20 mouse cellular contexts compared by ENCODE assay signal in the genomic region with DNA sequence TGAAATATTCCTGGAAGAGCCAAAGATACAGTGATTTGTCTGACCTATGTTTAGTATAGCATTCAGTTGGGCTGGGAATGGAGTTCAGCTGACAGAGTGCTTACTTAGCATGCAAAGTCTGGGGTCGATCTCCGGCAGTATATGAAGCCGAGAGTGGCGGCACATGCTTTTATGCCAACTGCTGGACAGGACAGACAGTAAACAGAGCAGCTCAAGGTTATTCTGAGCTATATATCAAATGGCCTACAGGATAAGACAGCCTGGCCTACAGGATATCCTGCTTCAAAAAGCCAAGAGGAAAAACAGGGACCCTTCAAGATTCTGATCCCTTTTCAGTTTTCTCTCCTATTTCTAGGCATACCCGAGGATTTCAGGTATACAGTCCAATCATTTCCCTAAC. TPM values are rescaled to one million over a fixed set of nuclear protein-coding genes. Genes with fewer than 3 reads are reported as not detected.
DNase-seq lines count a peak whose midpoint lies in the region; ATAC-seq and TF ChIP-seq lines count a peak whose summit lies in the region.
"Had no signal": no experiment of that assay in that cellular context is flagged by ENCODE, and none has a peak within 500 bp of the region (broad histone marks: within the 10 kb centered on the region; RNA-seq: fewer than 3 reads in every experiment).

No protein-coding gene starts in this region.

- H3K4me1 ChIP-seq in heart, embryonic 12.5 days (replicated peaks): peaks cover 49% of the 10 kb centered on the region
- peaks cover 26% of the 10 kb centered on the region for H3K4me1 ChIP-seq in heart, embryonic 16.5 days (ENCODE audit: control insufficient read depth, insufficient read depth, low read length)
- H3K4me1 ChIP-seq in olfactory bulb, adult 2 months (ENCODE audit: control insufficient read depth, insufficient read depth, low read length): peaks cover 9% of the 10 kb centered on the region; the same call in 1 of the 2 replicates
- 0 out of 2 replicates have a peak, but pooled peaks cover 3% of the 10 kb centered on the region for H3K4me1 ChIP-seq in stomach, embryonic 15.5 days
- H3K4me1 ChIP-seq: embryonic facial prominence, embryonic 10.5 days; hindbrain, embryonic 13.5 days had no signal

- H3K4me3 ChIP-seq in heart, embryonic 12.5 days: no peak overlapping the region
- H3K4me3 ChIP-seq in heart, embryonic 16.5 days (ENCODE audit: low read length): no peak overlapping the region
- no peak overlapping the region for H3K4me3 ChIP-seq in olfactory bulb, adult 2 months (ENCODE audit: insufficient read depth, low read depth, low read length)
- no peak overlapping the region for H3K4me3 ChIP-seq in stomach, embryonic 15.5 days (replicated peaks)
- H3K4me3 ChIP-seq: embryonic facial prominence, embryonic 10.5 days; forebrain, embryonic 13.5 days; hindbrain, embryonic 13.5 days had no signal

- ATAC-seq in heart, embryonic 12.5 days (ENCODE audit: insufficient number of reproducible peaks, low FRiP score): peak; percentile 63; the same call in 1 of the 2 replicates
- ATAC-seq in heart, embryonic 16.5 days (replicated peaks; ENCODE audit: extremely low read depth, insufficient read depth, low FRiP score): no peak; the same call in 1 of the 2 replicates
- 0 out of 2 replicates have a peak, but pooled peaks have one; percentile 27 for ATAC-seq in stomach, embryonic 15.5 days (ENCODE audit: insufficient read depth, low FRiP score, low read depth)
- ATAC-seq: activated CD4-positive, CD25-positive, alpha-beta regulatory T cell, adult 4 months; forebrain, embryonic 13.5 days; hindbrain, postnatal 0 days; Patski had no signal

- no peak overlapping the region for H3K9ac ChIP-seq in heart, embryonic 12.5 days
- no peak overlapping the region for H3K9ac ChIP-seq in heart, embryonic 16.5 days (ENCODE audit: low read length)
- H3K9ac ChIP-seq in stomach, embryonic 15.5 days: no peak overlapping the region
- H3K9ac ChIP-seq: forebrain, embryonic 13.5 days; hindbrain, embryonic 13.5 days had no signal

- DNase-seq in heart, postnatal 4 days: no peak
- DNase-seq in heart, adult 18-20 months: no peak
- DNase-seq in neural tube, embryonic 10.5 days (ENCODE audit: extremely low spot score, low spot score): no peak
- DNase-seq: adrenal gland, postnatal 36 days; cerebellum, adult 2 months; cerebellum, postnatal 10 days; gastrocnemius, postnatal 36 days; heart, adult 11 months; kidney, adult 11 months had no signal

- 42% methylated on average over 5 of the region's 5 CpGs for WGBS in heart, embryonic 12.5 days
- WGBS in heart, embryonic 16.5 days: 40% methylated on average over 5 of the region's 5 CpGs
- WGBS in olfactory bulb, adult 2 months: 58% methylated on average over 5 of the region's 5 CpGs
- WGBS in stomach, embryonic 15.5 days: 62% methylated on average over 5 of the region's 5 CpGs

- H3K27ac ChIP-seq in heart, embryonic 12.5 days (ENCODE audit: poor library complexity, severe bottlenecking): peak overlapping the region; percentile 60
- peak overlapping the region; percentile 12 for H3K27ac ChIP-seq in heart, embryonic 16.5 days (ENCODE audit: low read length)
- 0 out of 2 replicates have a peak overlapping the region, but pooled peaks have one; percentile 64 for H3K27ac ChIP-seq in olfactory bulb, adult 2 months (ENCODE audit: insufficient read depth, low read depth, low read length)
- H3K27ac ChIP-seq in stomach, embryonic 15.5 days: no peak overlapping the region
- H3K27ac ChIP-seq: embryonic facial prominence, embryonic 10.5 days; forebrain, embryonic 13.5 days; hindbrain, embryonic 13.5 days; hindbrain, postnatal 0 days had no signal

- TF ChIP-seq POLR2A in olfactory bulb, adult 2 months (IDR thresholded peaks at IDR 0.05; ENCODE audit: insufficient read depth, low read depth, low read length): no peak

- H3K9me3 ChIP-seq in heart, embryonic 12.5 days (replicated peaks): no peaks in the 10 kb centered on the region
- H3K9me3 ChIP-seq in heart, embryonic 16.5 days (replicated peaks; ENCODE audit: control insufficient read depth, low read length): no peaks in the 10 kb centered on the region
- H3K9me3 ChIP-seq in stomach, embryonic 15.5 days: no peaks in the 10 kb centered on the region
- H3K9me3 ChIP-seq: embryonic facial prominence, embryonic 10.5 days; forebrain, embryonic 13.5 days; hindbrain, embryonic 13.5 days had no signal

- no peak overlapping the region for H3K4me2 ChIP-seq in heart, embryonic 12.5 days
- no peak overlapping the region for H3K4me2 ChIP-seq in heart, embryonic 16.5 days (ENCODE audit: low read depth, low read length)
- no peak overlapping the region for H3K4me2 ChIP-seq in stomach, embryonic 15.5 days
- H3K4me2 ChIP-seq: forebrain, embryonic 13.5 days; hindbrain, embryonic 13.5 days had no signal

- TF ChIP-seq CTCF in olfactory bulb, adult 2 months (IDR thresholded peaks at IDR 0.05; ENCODE audit: insufficient read depth, low read depth, low read length): no peak

- peaks cover 88% of the 10 kb centered on the region for H3K36me3 ChIP-seq in heart, embryonic 12.5 days
- peaks cover 84% of the 10 kb centered on the region for H3K36me3 ChIP-seq in heart, embryonic 16.5 days (ENCODE audit: control insufficient read depth, insufficient read depth)
- peaks cover 69% of the 10 kb centered on the region for H3K36me3 ChIP-seq in stomach, embryonic 15.5 days

- H3K27me3 ChIP-seq in heart, embryonic 12.5 days (replicated peaks): no peaks in the 10 kb centered on the region
- H3K27me3 ChIP-seq in heart, embryonic 16.5 days (ENCODE audit: control insufficient read depth, insufficient read depth, low read length): no peaks in the 10 kb centered on the region
- H3K27me3 ChIP-seq in stomach, embryonic 15.5 days (replicated peaks): no peaks in the 10 kb centered on the region
- H3K27me3 ChIP-seq: CH12.LX; forebrain, embryonic 13.5 days; hindbrain, embryonic 13.5 days; Patski had no signal

RNA-seq across cellular contexts. Expression of gene Atp2a2, which starts 30.4 kb away (rescaled TPM):
- 414 and 424 TPM in 2 replicates for polyA plus RNA-seq in heart, embryonic 12.5 days (2016; fragmentation: Nextera tagmentation; extraction: Ambion mirVana)
- 1,000 to 10,000 TPM; 5,023 to 5,799 TPM for total RNA-seq in heart, postnatal 4 days (2021)
- 306 and 316 TPM in 2 replicates for polyA plus RNA-seq in heart, embryonic 16.5 days (2015; fragmentation: Nextera tagmentation; extraction: Ambion mirVana)
- over 10,000 TPM; 12,284 to 12,648 TPM for total RNA-seq in heart, adult 18-20 months (2021)
- 113 and 352 TPM in 2 replicates for polyA plus RNA-seq in olfactory bulb, adult 2 months (2012; ENCODE audit: insufficient read depth, insufficient read length, low replicate concordance, missing spikeins)
- polyA plus RNA-seq in stomach, embryonic 15.5 days (2015; fragmentation: Nextera tagmentation; extraction: Ambion mirVana): 33.5 and 35.7 TPM in 2 replicates

RNA-seq across cellular contexts. Expression of gene Anapc7, which starts 50.2 kb away (rescaled TPM):
- 32.0 and 35.4 TPM in 2 replicates for polyA plus RNA-seq in heart, embryonic 12.5 days (2016; fragmentation: Nextera tagmentation; extraction: Ambion mirVana)
- 10 to 100 TPM; 47.0 to 48.7 TPM for total RNA-seq in heart, postnatal 4 days (2021)
- polyA plus RNA-seq in heart, embryonic 16.5 days (2015; fragmentation: Nextera tagmentation; extraction: Ambion mirVana): 39.4 and 40.2 TPM in 2 replicates
- total RNA-seq in heart, adult 18-20 months (2021): 10 to 100 TPM; 31.8 to 32.4 TPM
- polyA plus RNA-seq in olfactory bulb, adult 2 months (2012; ENCODE audit: insufficient read depth, insufficient read length, low replicate concordance, missing spikeins): not detected in 2 replicates
- 37.7 and 41.1 TPM in 2 replicates for polyA plus RNA-seq in stomach, embryonic 15.5 days (2015; fragmentation: Nextera tagmentation; extraction: Ambion mirVana)
